Mouse (Mus musculus) frontal cortex, adult 2 months (tissue): ENCODE results near the gene Gm17660. TPM values are rescaled to one million over a fixed set of nuclear protein-coding genes. Genes with fewer than 3 reads are reported as not detected.
"Not testable (repeated sequence)": the region's sequence is repeated elsewhere in the genome, so short reads cannot be mapped to it uniquely, and the experiment has no call there.

Source experiments
- DNase-seq, 2 experiments: peaks; one replicate each; pipeline ENCODE4 v3.0.0; 2022; ENCODE audit warnings: low spot score in 1 of 2; ENCODE audit errors: extremely low spot score in 1 of 2
- polyA plus RNA-seq: library from polyadenylated mRNA; depleted of rRNA; stranded (reverse); fragments of >200 nt; gene quantifications from 2 replicates; pipeline ENCODE4 v1.2.3, GENCODE M21; 2012; rRNA removed

The Gm17660 gene
- polyA plus RNA-seq, 1 experiment = not detected

DNA sequence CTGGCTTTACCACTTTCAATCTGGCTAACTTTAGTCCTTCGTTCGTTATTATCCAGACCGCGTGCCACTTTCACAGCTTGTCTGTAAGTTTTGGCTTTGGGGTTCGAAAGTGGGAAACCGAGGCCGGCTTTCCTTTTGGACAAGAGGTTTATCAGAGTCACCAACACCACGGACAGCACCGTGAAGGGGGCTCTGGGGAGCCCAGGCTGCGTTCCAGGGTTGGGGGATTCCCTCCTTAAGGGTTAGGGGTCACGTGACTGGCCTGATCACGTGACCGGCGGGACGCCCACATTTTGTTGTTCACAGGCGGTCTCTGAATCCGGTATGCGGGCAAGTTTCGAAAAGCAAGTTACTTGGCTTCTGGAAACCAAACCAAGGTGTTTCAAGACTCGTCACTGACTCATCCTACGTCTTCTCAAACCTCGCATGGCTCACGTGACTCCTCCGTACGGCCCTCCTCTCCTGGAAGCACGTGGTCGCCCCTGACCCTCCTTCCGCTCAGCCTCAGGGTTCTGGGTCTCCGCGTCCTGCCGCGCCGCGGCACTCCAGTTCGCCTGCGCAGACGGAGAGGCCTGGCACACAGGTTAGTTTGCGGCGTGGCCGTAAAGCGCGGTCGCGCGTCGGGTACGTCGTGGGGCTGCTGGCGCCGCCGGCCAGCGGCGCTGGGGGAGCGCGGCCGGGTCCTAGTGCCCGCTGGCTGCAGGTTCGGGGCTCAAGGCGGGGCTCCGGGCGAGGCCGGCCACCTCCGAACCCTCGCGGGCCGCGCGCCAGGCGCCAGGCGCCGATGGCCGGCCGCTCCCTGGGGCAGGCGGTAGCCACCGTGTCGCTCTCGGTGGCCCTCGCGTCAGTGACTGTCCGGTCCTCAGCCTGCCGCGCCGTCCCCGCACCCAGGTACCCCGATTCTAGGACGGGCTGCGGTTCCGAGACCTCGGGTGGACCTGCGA is 30.9 kb downstream of the Gm17660 start, which contains the start of gene Nudt9:
Nudt9 (plus strand) TSS at position 51 of the 944 bp plus-strand sequence.
- DNase-seq = peak; percentile 97 to 98

GRCm38 (mm10) chr5:104043704-104044103 is 33.7 kb downstream of the Gm17660 start:
- DNase-seq = no peak

GRCm38 (mm10) chr5:104042906-104043305 is 34.5 kb downstream of the Gm17660 start:
- no peak for DNase-seq

DNA sequence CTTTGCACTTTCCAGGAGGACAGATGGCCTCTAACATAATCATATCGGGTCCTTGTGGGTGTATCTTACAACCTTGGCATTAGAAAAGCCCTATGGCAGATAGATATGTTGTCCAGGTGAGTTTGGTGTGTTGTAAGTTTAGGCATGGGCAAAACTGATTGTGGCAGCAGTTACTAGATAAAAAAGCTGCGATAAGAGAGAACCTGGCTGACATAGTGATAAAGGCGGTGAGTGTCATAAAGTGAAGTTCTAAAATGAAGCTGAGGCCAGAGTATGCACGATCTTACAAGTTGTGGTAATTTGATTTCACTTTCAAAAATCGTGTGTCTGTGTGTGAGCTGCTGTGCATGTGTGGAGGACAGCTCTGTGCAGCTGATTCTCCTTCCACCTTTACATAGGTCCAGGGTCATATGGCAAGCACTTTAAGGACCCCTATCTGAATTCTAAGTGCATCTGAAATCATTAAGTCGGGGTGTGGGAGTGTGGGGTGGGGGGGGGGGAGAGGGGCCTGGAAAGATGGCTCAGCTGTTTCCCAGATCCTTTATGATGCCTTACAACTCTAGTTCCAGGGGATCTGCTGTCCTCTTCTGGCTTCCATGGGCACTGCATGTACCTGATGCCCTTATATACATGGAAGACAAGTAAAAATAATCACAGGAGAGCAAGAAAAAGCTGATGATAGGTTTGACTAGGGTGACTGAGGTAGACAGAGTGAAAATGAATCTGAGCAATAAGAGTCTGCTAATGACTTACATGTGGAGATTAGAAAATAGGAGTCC is 38.1 kb downstream of the Gm17660 start:
- peak; percentile 51 to 77 for DNase-seq

DNA sequence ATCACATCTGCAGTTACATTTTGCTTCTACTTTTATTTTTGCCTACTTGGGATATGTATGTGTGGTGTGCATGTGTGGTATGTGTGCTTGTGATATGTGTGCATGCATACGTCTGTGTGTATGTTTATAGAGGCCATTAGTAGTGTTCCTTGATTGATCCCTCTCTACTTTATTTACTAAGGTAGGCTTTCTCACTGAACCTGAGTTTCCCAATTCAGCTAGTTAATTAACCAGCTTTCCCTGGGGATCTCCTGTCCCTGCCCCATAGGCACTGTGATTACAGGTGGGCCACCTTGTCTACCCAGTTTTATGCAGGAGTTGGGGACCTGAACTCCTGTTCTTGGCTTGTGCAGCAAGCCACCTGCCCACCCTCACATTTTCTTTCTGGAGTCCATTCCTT is 40.7 kb downstream of the Gm17660 start:
- no peak for DNase-seq

DNA sequence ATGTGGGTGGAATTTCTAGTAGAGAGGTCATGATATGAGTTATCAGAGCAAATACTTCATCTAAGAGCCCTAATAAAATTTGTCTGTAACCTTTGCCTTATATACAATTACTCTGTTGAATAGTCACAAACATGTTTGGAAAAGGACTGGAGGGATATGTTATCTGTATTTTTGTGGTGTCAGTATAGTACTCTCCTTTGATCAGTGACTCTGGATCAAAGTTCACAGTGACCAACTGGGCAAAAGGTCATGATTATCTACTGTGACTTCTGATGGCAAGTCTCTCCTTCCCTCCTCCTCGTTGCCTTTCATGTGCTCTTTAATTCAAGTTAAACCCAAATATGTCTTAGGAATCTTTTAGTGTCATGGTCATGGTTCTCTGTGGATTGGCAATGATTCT is 41.6 kb downstream of the Gm17660 start:
- DNase-seq = no peak

GRCm38 (mm10) chr5:104035066-104035465 is 42.3 kb downstream of the Gm17660 start:
- no peak for DNase-seq

- no peak for DNase-seq
Observed at GRCm38 (mm10) chr5:104032434-104033097, 44.8 kb downstream of the Gm17660 start.

- DNase-seq = no peak
Observed at GRCm38 (mm10) chr5:104025245-104025854, 52.1 kb downstream of the Gm17660 start.

- DNase-seq = no peak
Observed at GRCm38 (mm10) chr5:104024762-104025161, 52.6 kb downstream of the Gm17660 start.

DNA sequence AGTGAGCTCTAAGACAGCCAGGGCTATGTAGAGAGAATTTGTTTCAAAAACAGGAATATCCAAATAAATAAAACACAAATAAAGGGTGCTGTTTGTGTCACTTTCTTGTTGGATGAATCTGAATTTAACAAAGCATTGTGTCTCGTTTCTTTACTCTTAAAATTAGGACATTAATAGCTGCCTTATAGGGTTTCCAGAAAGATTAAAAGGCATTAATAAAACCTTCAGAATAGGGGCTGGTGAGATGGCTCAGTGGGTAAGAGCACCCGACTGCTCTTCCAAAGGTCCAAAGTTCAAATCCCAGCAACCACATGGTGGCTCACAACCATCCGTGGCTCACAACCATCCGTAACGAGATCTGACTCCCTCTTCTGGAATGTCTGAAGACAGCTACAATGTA is 53.2 kb downstream of the Gm17660 start:
- DNase-seq = not testable (repeated sequence)

GRCm38 (mm10) chr5:104023289-104024020 is 54.0 kb downstream of the Gm17660 start:
- no peak for DNase-seq

- no peak for DNase-seq
Observed at GRCm38 (mm10) chr5:104022558-104022957, 54.9 kb downstream of the Gm17660 start.

DNA sequence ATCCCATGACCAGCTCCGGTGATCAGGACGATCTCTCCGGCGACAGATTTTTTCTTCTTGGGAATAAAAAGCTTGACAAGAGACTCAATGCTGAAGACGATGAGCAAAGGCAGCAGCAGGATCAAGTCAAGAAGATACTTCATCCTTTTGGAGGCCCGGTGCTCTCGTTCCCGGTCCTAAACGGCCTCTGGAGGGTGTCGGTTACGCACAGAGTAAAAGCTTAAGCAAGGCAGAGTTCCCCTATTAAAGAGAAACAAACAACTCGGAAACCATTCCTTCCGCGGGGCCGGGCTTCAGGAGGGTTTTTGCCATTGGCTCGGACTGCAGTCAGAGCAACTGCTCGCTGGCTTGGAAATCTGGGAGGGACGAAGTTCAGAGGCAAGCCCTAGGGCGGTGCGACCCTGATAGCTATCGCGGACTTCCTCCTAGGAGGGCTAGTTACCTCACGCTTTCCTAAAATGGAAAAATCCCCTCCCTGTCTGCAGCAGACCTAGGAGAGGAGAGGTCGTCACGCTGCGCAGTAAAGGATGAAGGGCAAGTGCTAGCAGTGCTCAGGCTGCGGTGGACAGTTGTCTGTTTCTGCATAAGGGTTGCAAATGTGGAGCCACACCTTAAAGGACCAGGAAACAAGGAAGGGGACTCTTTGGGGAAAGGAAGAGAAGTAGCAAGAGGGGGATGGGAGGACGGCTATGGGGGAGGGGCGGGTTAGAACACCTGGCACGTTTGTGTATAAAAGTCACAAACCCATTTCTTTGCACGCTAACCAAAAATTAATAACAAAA is 55.6 kb downstream of the Gm17660 start, which contains the start of gene Hsd17b11:
Hsd17b11 (minus strand) TSS at position 323 of the 782 bp plus-strand sequence.
- DNase-seq = peak; percentile 46 to 73

Other genes starting within 250 kb of the Gm17660 start
- 28.9 and 29.4 TPM in 2 replicates for gene Klhl8, start 166.3 kb downstream of the Gm17660 start, polyA plus RNA-seq
- 0.32 and 0.34 TPM in 2 replicates for gene Hsd17b13, start 100.2 kb downstream of the Gm17660 start, polyA plus RNA-seq
- 48.7 and 49.3 TPM in 2 replicates for gene Hsd17b11, start 55.7 kb downstream of the Gm17660 start, polyA plus RNA-seq
- gene Nudt9, start 31.3 kb downstream of the Gm17660 start, polyA plus RNA-seq = 79.1 and 81.9 TPM in 2 replicates
- gene Sparcl1, start 36.1 kb upstream of the Gm17660 start, polyA plus RNA-seq = 1,576 and 1,727 TPM in 2 replicates
- gene Dspp, start 93.1 kb upstream of the Gm17660 start, polyA plus RNA-seq = 0.02 and 0.04 TPM in 2 replicates
- gene Dmp1, start 125.0 kb upstream of the Gm17660 start, polyA plus RNA-seq = 4.1 and 4.3 TPM in 2 replicates
- 0.12 and 0.40 TPM in 2 replicates for gene Ibsp, start 221.6 kb upstream of the Gm17660 start, polyA plus RNA-seq
- 0.06 TPM in 1 of 2 replicates, not detected in the other for gene Mepe, start 247.7 kb upstream of the Gm17660 start, polyA plus RNA-seq